Mouse (Mus musculus): ENCODE results near the gene Sh3bp1.

DNA sequence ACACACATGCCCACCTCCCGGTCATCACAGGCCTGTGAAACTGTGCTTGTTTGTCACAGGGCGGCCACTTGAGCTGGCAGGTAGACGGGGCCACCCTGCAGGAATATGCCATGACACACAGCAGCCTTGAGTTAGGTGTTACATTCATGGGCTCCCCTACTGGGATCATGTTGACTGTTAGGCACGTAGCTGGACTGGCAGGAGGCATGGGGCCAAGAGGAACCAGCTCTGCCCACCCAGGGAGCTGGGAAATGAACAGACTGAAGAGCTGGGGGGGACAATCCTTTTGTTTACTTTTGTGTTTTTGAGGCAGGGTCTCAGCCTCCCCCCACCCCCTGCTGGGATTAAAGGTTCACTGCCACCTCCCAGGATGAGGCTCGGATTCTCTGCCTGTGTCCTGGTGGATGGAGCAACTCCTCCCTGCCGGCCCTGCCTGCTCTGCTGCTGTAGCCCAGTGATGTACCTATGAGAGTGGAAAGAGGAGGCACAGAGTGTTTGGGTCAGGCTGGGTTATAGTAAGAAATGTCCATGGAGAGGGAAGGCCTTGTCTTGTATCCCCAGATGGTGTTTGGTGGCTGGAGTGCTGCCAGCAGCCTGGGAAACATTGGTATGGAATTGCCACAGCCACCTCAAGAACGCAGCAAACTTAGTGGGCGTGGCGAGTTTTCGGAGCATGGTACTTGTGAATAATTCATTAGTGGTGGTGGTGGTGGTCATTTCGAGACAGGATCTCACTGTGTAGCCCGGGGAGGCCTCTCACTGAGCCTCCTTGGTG is 16.7 kb downstream of the Sh3bp1 start:
- no peak for TF ChIP-seq CTCF (IDR thresholded peaks at IDR 0.05; ENCODE audit: low read depth, low read length)
- TF ChIP-seq EP300 (IDR thresholded peaks at IDR 0.05; ENCODE audit: insufficient read depth, low read depth, low read length), result no peak
- no peak for TF ChIP-seq POLR2A (IDR thresholded peaks at IDR 0.05; ENCODE audit: insufficient read depth, low read length)

Measured in ES-Bruce4 (cell line).